Mouse (Mus musculus) cerebellum, adult 2 months (tissue): ENCODE data around the gene Cdhr3. TPM values are rescaled to one million over a fixed set of nuclear protein-coding genes. Genes with fewer than 3 reads are reported as not detected.
A peak's percentile ranks its signal among the peaks of the same experiment; 100 is the strongest.

Experiments used
- DNase-seq, 2 experiments: peaks; one replicate each; pipeline ENCODE4 v3.0.0; 2021
- H3K27ac ChIP-seq: fragments of 200-500 bp; 2 replicates; pipeline ENCODE4 v1.5.1; 2012; ENCODE audit warnings: low read length, control low read depth, inconsistent platforms; ENCODE audit not compliant: insufficient read depth
- H3K27me3 ChIP-seq: fragments of 200-500 bp; 2 replicates; pipeline ENCODE4 v1.6.1; 2012; ENCODE audit warnings: inconsistent platforms, mild to moderate bottlenecking, low read length, moderate library complexity; ENCODE audit not compliant: control insufficient read depth, insufficient read depth
- H3K4me1 ChIP-seq: fragments of 200-500 bp; 2 replicates; pipeline ENCODE4 v1.6.1; 2011; ENCODE audit warnings: low read length; ENCODE audit not compliant: control insufficient read depth, insufficient read depth
- H3K4me3 ChIP-seq: fragments of 200-500 bp; replicated peaks from 2 replicates; pipeline ENCODE3; 2011; ENCODE audit warnings: mild to moderate bottlenecking, low read depth, low read length, control low read depth; ENCODE audit not compliant: insufficient read depth
- CTCF ChIP-seq: fragments of 200-500 bp; IDR thresholded peaks from 2 replicates; pipeline ENCODE4 v1.5.1; 2011; ENCODE audit warnings: low read depth, mild to moderate bottlenecking, control low read depth, low read length, moderate library complexity, borderline replicate concordance; ENCODE audit not compliant: insufficient read depth
- POLR2A ChIP-seq: fragments of 200-500 bp; IDR thresholded peaks from 2 replicates; pipeline ENCODE4 v1.6.1; 2011; ENCODE audit warnings: low read length, control low read depth, borderline replicate concordance; ENCODE audit not compliant: insufficient read depth
- WGBS: fragments of 180-500 bp; shearing (Covaris S2); methylation state at CpG from one replicate; pipeline ENCODE4 v1.1.7; 2018; 5-methylcytosine and 5-hydroxymethylcytosine counted together
- polyA plus RNA-seq: library from polyadenylated mRNA; depleted of rRNA; stranded (reverse); fragments of >200 nt; gene quantifications from 2 replicates; pipeline ENCODE4 v1.2.3, GENCODE M21; 2012

Cdhr3 gene
- polyA plus RNA-seq, 1 experiment = 1.4 TPM

GRCm38 (mm10) chr12:33126243-33126642 lies 33.6 kb upstream of the Cdhr3 start:
- no peaks in the 10 kb centered on the region; the same call in 1 of the 2 replicates for H3K27me3 ChIP-seq
- no peak overlapping the region for H3K27ac ChIP-seq
- no peaks in the 10 kb centered on the region; the same call in 1 of the 2 replicates for H3K4me1 ChIP-seq
- TF ChIP-seq CTCF (no peak), POLR2A (no peak)
- no peak for DNase-seq
- no peak overlapping the region for H3K4me3 ChIP-seq

- Histone ChIP-seq H3K4me1 (no peaks in the 10 kb centered on the region; the same call in 1 of the 2 replicates), H3K4me3 (no peak overlapping the region), H3K27me3 (no peaks in the 10 kb centered on the region; the same call in 1 of the 2 replicates), H3K27ac (no peak overlapping the region)
- 57% methylated on average over 9 of the region's 9 CpGs for WGBS
- TF ChIP-seq POLR2A = no peak
- no peak for TF ChIP-seq CTCF
- DNase-seq = no peak
Observed at GRCm38 (mm10) chr12:33125594-33126227, 33.0 kb upstream of the Cdhr3 start.

GRCm38 (mm10) chr12:33118624-33119301 lies 26.1 kb upstream of the Cdhr3 start:
- WGBS = 58% methylated on average over 15 of the region's 15 CpGs
- no peak for TF ChIP-seq CTCF
- no peak for TF ChIP-seq POLR2A
- no peak overlapping the region for H3K4me3 ChIP-seq
- H3K4me1 ChIP-seq = no peaks in the 10 kb centered on the region
- no peaks in the 10 kb centered on the region for H3K27me3 ChIP-seq
- H3K27ac ChIP-seq = no peak overlapping the region
- DNase-seq = no peak

GRCm38 (mm10) chr12:33110894-33111471 lies 18.3 kb upstream of the Cdhr3 start:
- H3K4me1 ChIP-seq = no peaks in the 10 kb centered on the region
- no peaks in the 10 kb centered on the region for H3K27me3 ChIP-seq
- peak in 1 of 2 experiments; percentile 22 for DNase-seq
- H3K4me3 ChIP-seq = no peak overlapping the region
- WGBS = 14% methylated on average over 14 of the region's 14 CpGs
- no peak for TF ChIP-seq POLR2A
- no peak for TF ChIP-seq CTCF
- no peak overlapping the region for H3K27ac ChIP-seq

GRCm38 (mm10) chr12:33109531-33109930 lies 16.9 kb upstream of the Cdhr3 start:
- H3K4me3 ChIP-seq = no peak overlapping the region

DNA sequence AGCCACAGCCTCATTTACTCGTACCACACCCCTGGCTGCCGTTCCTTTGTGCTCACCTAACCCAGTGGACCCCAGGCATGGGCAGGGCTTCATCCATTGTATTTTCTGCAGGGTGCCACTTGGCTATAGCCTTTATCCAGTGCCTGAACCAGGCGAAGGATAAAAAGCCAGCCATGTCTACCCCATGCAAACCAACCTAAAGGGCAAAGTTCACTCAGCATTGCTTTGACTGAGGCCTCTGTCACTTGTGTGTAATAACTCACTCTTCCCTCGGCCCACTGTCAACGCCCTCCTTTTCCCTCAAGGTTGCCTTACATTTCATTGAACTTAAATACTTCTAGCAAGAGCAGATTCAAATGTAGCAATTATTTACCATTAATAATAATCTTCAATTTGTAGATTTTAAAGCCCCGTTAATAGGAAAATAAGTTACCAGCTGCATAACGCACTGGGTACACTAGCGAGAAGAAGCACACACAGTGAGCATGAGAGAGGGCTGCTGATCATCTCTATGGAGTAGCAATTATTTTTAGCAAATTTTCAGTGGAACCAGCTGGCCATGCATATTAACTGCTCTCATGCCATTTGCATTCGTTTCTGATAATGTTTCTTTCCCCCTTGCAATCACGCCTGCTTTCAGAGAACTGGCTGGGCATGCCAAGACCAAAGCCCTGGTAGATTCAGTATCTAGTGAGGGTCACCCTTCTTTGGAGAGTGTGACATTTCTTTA lies 13.9 kb upstream of the Cdhr3 start:
- H3K27me3 ChIP-seq = no peaks in the 10 kb centered on the region; the same call in 1 of the 2 replicates
- no peak overlapping the region for H3K4me3 ChIP-seq
- no peak overlapping the region for H3K27ac ChIP-seq
- no peaks in the 10 kb centered on the region for H3K4me1 ChIP-seq
- TF ChIP-seq POLR2A (no peak), CTCF (no peak)
- 76% methylated on average over 10 of the region's 10 CpGs for WGBS
- DNase-seq = no peak

More at GRCm38 (mm10) chr12:33109531-33109930, 16.9 kb upstream of the Cdhr3 start:
- no peaks in the 10 kb centered on the region; the same call in 1 of the 2 replicates for H3K27me3 ChIP-seq
- peak in 1 of 2 experiments; percentile 13 for DNase-seq
- TF ChIP-seq POLR2A (no peak), CTCF (peak; percentile 52)
- no peaks in the 10 kb centered on the region for H3K4me1 ChIP-seq
- no peak overlapping the region for H3K27ac ChIP-seq

- Histone ChIP-seq H3K4me1 (no peaks in the 10 kb centered on the region), H3K27ac (no peak overlapping the region), H3K4me3 (no peak overlapping the region), H3K27me3 (no peaks in the 10 kb centered on the region; the same call in 1 of the 2 replicates)
- WGBS = 36% methylated on average over 4 of the region's 4 CpGs
- no peak for DNase-seq
- TF ChIP-seq CTCF (no peak), POLR2A (no peak)
Observed at GRCm38 (mm10) chr12:33105724-33106123, 13.0 kb upstream of the Cdhr3 start.
